Mouse (Mus musculus) left cerebral cortex, adult 2 months (tissue): ENCODE measurements around the gene Selenbp1. TPM values are rescaled to one million over a fixed set of nuclear protein-coding genes. Genes with fewer than 3 reads are reported as not detected.
"Not testable (repeated sequence)": the region's sequence is repeated elsewhere in the genome, so short reads cannot be mapped to it uniquely, and the experiment has no call there.

Experiments
- DNase-seq, 2 experiments: peaks; one replicate each; pipeline ENCODE4 v3.0.0; 2021 to 2022; ENCODE audit warnings: low spot score in 2 of 2, mixed read lengths in 1 of 2; ENCODE audit errors: extremely low spot score in 1 of 2
- H3K27ac ChIP-seq: fragments of 200-600 bp; 2 replicates; pipeline ENCODE4 v1.8.1; 2022
- H3K4me3 ChIP-seq: fragments of 200-600 bp; 2 replicates; pipeline ENCODE4 v1.8.1; 2022
- CTCF ChIP-seq: fragments of 200-600 bp; IDR thresholded peaks from 2 replicates; pipeline ENCODE4 v1.8.1; 2022; ENCODE audit warnings: antibody characterized with exemption, mild to moderate bottlenecking, moderate library complexity
- intact Hi-C: fragments of 180-260 bp; cut with DNase I; formaldehyde crosslinking; loops from one replicate; pipeline ENCODE4 v1.15.1; 2025
- long read RNA-seq, 2 experiments: library from polyadenylated mRNA; stranded (forward); transcript quantifications; one replicate each; pipeline ENCODE4 v2.0.0; 2021; ENCODE audit warnings: borderline mapping rate in 2 of 2
- total RNA-seq, 2 experiments: library from RNA; stranded (reverse); gene quantifications; 2 replicates each; pipeline ENCODE4 v1.2.3; 2021

Selenbp1 gene
- 10 to 100 TPM in 1 of 2 experiments, 1 to 10 TPM in 1; 7.9 to 10.0 TPM for total RNA-seq
- long read RNA-seq, experiment 1, transcript Selenbp1-201 (12 exons, 1,712 nt): major isoform, 6 of 8 reads
- long read RNA-seq, experiment 1, partial matches to known transcripts: 0 of 8 reads
- long read RNA-seq, experiment 1, other reads (novel, unspliced or antisense): 2 of 8 reads
- long read RNA-seq, experiment 2, transcript Selenbp1-201 (12 exons, 1,712 nt): major isoform, 6 of 7 reads
- long read RNA-seq, experiment 2, partial matches to known transcripts: 0 of 7 reads
- long read RNA-seq, experiment 2, other reads (novel, unspliced or antisense): 1 of 7 reads

DNA sequence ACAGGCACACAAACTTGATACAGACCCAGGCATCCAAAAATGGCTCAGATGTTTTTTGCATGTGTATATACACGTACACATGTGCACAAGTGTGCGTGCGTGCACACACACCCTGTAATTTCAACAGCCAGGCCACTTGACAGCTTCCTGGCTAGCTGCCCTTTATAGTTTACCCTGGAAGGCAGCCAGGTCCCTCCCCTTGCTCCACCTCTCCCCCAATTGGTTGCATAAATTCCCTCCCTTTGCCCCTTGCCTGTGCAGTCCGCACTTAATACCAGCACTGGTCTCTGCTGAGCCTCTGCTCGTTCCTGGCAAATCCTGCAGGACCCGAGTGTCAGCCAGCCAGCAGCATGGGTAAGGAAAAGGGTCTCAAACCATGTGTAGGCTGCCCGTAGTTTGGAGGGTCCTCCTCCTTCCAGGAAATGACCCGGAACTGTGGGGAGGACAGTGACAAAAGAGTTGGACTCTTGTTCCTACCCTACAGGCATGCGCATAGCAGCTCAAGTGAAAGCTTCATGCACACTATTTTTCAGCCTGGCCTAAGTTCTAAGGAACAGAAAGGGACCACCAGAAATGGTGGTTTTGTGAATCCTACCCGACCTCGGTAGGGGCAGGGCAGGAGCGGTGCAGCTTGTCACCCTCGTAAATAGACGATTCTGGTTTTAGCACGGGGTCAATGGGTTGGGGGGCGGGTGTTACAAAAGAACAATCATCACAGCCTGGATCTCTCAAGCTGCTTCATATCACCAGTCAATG lies at the start of gene Selenbp1:
TSS of gene Selenbp1 (plus strand) at position 248 of the 756 bp plus-strand sequence.
- intact Hi-C loops: loop anchor here (10.0 kb wide), 1 partner anchor 238 kb away; the partner anchor contains the start of gene Selenbp2
- Histone ChIP-seq H3K4me3 (peak within 1 kb of the TSS; percentile 33), H3K27ac (peak within 1 kb of the TSS; percentile 67)
- peak; percentile 39 for DNase-seq
- TF ChIP-seq CTCF: no peak

DNA sequence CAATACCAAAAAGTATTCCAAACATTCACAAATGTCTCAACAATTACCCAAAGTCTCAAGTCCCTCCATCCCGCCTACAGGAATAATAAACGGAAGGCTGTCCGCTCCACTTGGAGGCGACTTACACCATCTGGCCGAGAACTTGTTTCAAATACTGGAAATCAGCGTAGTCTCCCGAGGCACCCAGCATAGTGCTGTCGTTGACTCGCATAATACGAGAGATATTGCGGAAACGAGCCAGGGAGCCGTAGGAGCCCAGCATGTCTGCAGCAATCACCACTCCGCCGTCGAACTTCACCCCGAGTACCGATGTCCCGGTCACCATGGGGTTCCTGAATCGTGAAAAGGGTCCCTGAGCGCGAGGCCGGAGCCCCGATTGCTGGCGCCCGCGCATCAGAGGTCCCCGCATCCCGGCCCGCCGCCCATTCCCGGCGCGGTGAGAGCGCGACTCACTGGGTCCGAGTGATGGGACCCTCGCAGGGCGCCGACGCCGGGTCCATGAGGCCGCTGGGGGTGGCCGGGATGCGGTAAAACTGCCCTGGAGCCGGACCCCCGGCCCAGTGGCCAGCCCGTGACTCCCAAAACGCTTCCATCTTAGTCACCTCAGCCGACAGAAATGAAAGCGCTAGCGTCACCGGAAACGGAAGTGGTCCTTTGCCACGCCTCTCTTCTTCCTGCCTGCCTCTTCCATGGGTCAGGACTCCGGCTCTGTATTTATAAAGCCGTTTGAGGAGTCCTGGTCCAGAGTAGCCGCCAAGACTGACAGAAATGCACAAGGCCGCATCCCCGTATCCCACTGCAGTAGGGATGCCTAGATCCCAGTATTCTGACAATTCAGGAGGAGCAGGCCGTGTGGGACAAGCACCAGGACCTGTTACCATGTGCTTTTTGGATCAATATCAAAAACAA lies 46.3 kb upstream of the Selenbp1 start, which contains the start of gene Psmb4:
TSS of gene Psmb4 (minus strand) at position 646 of the 909 bp plus-strand sequence.
- TF ChIP-seq CTCF: no peak
- peak within 1 kb of the TSS; percentile 70 for H3K4me3 ChIP-seq
- H3K27ac ChIP-seq: peak within 1 kb of the TSS; percentile 94
- peak; percentile 79 to 81 for DNase-seq
- intact Hi-C loops: loop anchor here (2.0 kb wide), 1 partner anchor 48 kb away; no protein-coding TSS in a partner anchor

DNA sequence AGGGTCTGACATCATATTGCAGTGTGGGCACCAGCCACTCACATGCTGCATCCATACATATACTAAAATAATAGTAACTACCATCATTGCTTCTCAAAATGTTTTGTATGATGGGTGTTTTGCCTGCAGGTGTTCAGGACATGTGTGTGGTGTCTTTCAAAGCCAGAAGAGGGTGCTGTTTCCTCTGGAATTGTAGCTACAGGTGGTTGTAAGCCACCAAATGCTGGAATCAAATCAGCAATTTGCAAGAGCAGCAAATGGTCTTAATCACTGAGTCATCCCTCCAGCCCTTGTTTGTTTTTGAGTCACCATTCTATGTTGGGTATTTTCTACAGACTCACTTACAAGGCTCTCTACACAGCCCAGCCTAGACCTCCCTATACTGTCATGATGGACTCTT lies 44.3 kb upstream of the Selenbp1 start:
- TF ChIP-seq CTCF: peak; percentile 38
- Histone ChIP-seq H3K27ac (no peak overlapping the region), H3K4me3 (no peak overlapping the region)
- no peak for DNase-seq
- intact Hi-C loops: no loop called here

DNA sequence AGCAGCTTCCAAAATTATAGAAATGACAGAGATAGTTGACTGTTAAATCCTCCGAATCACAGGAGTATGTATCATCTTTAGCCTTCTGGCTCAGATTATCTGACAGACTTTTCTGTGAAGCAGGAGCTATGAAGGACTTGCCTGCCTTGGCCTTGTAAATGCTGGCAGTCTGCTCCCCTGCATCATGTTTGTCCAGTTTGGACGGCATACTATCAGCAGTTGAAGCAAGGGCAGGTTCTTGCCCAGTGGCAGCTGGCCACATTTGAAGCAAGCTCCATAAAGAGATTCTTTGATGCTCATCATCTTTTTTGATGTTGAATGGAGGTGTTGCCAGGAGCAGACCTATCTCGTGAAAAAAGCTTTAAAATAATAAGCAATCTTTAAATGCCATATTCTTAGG lies 38.8 kb upstream of the Selenbp1 start:
- intact Hi-C loops: no loop called here
- TF ChIP-seq CTCF: no peak
- no peak overlapping the region for H3K27ac ChIP-seq
- no peak for DNase-seq
- no peak overlapping the region for H3K4me3 ChIP-seq

- peak; percentile 81 for TF ChIP-seq CTCF
- Histone ChIP-seq H3K27ac (no peak overlapping the region), H3K4me3 (no peak overlapping the region)
- intact Hi-C loops: loop anchor here (2.0 to 10.0 kb wide), 6 partner anchors 90 to 538 kb away; partner anchors contain the start of gene C2cd4d
- peak; percentile 56 to 59 for DNase-seq
These were observed 30.1 kb upstream of the Selenbp1 start for GRCm38 (mm10) chr3:94902747-94903146.

DNA sequence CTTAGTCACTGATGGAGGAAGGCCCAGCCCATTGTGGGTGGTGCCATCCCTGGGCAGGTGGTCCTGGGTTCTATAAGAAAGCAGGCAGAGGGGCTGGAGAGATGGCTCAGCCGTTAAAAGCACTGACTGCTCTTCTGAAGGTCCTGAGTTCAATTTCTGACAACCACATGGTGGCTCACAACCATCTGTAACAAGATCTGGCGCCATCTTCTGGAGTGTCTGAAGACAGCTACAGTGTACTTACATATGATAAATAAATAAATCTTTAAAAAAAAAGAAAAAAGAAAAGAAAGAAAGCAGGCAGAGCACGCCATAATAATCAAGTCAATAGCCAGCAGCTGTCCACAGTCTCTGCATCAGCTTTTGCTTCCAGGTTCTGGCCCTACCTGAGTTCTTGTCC lies 28.1 kb upstream of the Selenbp1 start:
- not testable (repeated sequence) for DNase-seq, H3K4me3 ChIP-seq, H3K27ac ChIP-seq
- intact Hi-C loops: loop anchor here (5.0 to 10.0 kb wide), 5 partner anchors 92 to 540 kb away; partner anchors contain the start of gene C2cd4d
- TF ChIP-seq CTCF: peak; percentile 21

- no peak overlapping the region for H3K27ac ChIP-seq
- no peak for TF ChIP-seq CTCF
- intact Hi-C loops: loop anchor here (10.0 kb wide), 2 partner anchors 372 to 542 kb away; partner anchors contain the start of gene C2cd4d
- H3K4me3 ChIP-seq: no peak overlapping the region
- no peak for DNase-seq
These were observed 26.4 kb upstream of the Selenbp1 start for GRCm38 (mm10) chr3:94906482-94906881.

- no peak for TF ChIP-seq CTCF
- H3K4me3 ChIP-seq: no peak overlapping the region
- H3K27ac ChIP-seq: no peak overlapping the region
- intact Hi-C loops: no loop called here
- DNase-seq: no peak
These were observed 21.7 kb upstream of the Selenbp1 start for GRCm38 (mm10) chr3:94911050-94911693.

DNA sequence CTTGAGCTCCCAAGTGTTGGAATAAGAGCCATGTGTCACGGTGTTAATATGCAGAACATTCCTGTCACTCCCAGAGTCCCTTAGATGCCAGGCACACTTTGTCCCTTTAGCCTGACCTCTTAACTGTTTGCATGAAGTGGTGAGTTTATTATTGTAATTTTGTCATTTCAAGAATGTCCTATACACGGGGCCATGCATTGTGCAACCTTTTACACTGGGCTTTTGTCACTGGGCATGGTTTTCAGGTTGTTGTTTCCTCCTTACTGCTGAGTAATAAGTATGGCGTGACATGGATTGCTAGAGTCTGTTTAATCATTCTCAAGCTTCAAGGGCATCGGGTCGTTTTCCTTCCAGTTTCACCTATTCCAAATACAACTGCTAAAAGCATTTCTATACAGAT lies 19.1 kb upstream of the Selenbp1 start:
- TF ChIP-seq CTCF: no peak
- no peak overlapping the region for H3K4me3 ChIP-seq
- intact Hi-C loops: no loop called here
- no peak overlapping the region for H3K27ac ChIP-seq
- no peak for DNase-seq

DNA sequence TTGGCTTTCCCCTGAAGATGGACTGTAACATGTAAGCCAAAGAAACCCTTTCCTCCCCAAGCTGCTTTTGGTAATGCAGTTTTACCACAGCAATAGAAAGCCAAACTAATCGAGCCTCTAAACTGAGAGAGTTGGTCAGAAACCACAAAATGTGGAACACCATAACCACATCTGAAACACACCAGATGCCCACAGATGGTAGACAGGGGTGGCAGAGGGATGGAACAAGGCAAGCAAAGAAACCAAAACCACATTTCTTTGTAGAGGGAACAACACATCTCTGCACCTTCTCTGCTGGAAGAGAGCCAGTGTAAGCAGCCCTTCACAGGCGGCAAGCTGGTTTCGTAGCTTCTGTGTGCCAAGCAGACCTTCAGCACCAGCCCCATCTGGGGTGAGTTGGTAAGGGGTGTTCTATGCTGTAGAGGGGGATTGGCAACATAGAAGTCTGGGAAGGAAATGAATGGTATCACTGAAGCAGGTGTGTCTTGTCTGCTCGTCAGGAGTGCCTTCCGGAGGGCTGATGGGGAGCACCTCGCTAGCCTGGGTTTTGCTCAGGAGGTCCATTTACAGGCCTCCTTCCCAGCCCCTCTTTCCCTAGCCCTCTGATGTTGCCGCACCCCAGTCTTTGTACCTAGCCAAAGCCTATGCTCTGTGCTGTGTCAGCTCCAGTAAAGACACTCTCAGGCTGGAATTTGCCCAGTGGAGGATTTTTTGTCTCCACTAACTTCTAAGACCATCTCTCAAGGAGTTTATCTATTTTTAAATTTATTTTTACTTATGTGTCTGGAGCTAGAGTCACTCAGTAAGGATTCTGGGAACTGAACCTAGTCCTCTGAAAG lies 16.7 kb upstream of the Selenbp1 start:
- H3K27ac ChIP-seq: no peak overlapping the region
- H3K4me3 ChIP-seq: no peak overlapping the region
- intact Hi-C loops: no loop called here
- no peak for TF ChIP-seq CTCF
- no peak for DNase-seq
